Mouse (Mus musculus): ENCODE data around the gene Slc22a8. TPM values are rescaled to one million over a fixed set of nuclear protein-coding genes. Genes with fewer than 3 reads are reported as not detected.
A peak's percentile ranks its signal among the peaks of the same experiment; 100 is the strongest.

Slc22a8 gene
- polyA plus RNA-seq, 1 experiment from 2014 or later: 0.06 TPM

DNA sequence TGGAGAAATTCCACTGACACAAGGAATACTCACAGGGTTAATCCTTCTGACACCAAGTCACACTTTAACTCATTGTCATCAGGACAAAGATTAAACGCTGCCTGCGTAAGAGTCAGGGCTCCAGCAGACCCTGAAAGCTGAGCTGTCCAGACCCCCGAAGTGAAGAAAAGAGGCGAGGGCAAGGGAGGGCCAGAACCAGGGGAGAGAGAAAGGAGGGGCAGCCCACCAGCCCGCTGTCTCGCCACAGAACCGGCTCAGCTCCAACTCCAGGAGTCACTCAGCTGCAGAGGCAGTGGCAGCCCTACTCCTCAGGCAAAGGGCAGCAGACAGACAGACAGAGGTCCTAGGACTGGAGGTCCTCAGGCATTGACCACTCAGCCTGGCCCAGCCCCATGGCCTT is 26.9 kb downstream of the Slc22a8 start, which contains the start of gene Slc22a6:
Gene Slc22a6, plus strand, starts transcription at position 136 of the 400 bp plus-strand sequence.
- 16% methylated on average over 7 of the region's 7 CpGs for WGBS
- Histone ChIP-seq H3K27ac (replicated peaks; ENCODE audit: low read depth, low read length) (no peak within 1 kb of the TSS), H3K4me1 (ENCODE audit: control insufficient read depth, insufficient read depth, low read length) (no peaks in the 10 kb centered on the region), H3K36me3 (replicated peaks; ENCODE audit: control insufficient read depth, insufficient read depth, low read depth, low read length) (no peaks in the 10 kb centered on the region), H3K4me2 (ENCODE audit: low read depth, low read length) (no peak within 1 kb of the TSS), H3K9ac (replicated peaks; ENCODE audit: low read length) (no peak within 1 kb of the TSS), H3K9me3 (replicated peaks; ENCODE audit: control insufficient read depth, low read length) (no peaks in the 10 kb centered on the region), H3K27me3 (ENCODE audit: control insufficient read depth, insufficient read depth, low read length) (no peaks in the 10 kb centered on the region), H3K4me3 (ENCODE audit: low read depth, low read length) (no peak within 1 kb of the TSS)
- ATAC-seq (replicated peaks; ENCODE audit: insufficient number of reproducible peaks, low FRiP score, low TSS enrichment, low read depth) (no peak), DNase-seq (ENCODE audit: low spot score) (no peak)

DNA sequence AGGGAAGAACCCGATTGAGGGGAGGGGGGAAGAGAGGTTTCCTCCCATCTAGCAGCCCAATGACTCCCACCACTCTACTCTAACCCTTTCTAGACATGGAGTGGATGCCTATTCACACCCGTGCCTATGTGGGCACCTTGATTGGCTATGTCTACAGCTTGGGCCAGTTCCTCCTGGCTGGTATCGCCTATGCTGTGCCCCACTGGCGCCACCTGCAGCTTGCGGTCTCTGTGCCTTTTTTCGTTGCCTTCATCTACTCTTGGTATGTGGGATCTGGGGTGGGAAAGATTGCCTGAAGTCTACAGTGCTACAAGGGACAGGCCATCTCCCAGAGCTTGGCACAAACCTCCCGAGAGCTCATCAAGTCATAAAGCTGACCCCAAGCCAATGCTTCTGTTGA is 30.0 kb downstream of the Slc22a8 start:
- Histone ChIP-seq H3K27ac (replicated peaks; ENCODE audit: low read depth, low read length) (no peak overlapping the region), H3K4me3 (ENCODE audit: low read depth, low read length) (no peak overlapping the region), H3K9me3 (replicated peaks; ENCODE audit: control insufficient read depth, low read length) (no peaks in the 10 kb centered on the region), H3K36me3 (replicated peaks; ENCODE audit: control insufficient read depth, insufficient read depth, low read depth, low read length) (no peaks in the 10 kb centered on the region), H3K4me1 (ENCODE audit: control insufficient read depth, insufficient read depth, low read length) (no peaks in the 10 kb centered on the region), H3K4me2 (ENCODE audit: low read depth, low read length) (no peak overlapping the region), H3K27me3 (ENCODE audit: control insufficient read depth, insufficient read depth, low read length) (no peaks in the 10 kb centered on the region), H3K9ac (replicated peaks; ENCODE audit: low read length) (no peak overlapping the region)
- ATAC-seq (replicated peaks; ENCODE audit: insufficient number of reproducible peaks, low FRiP score, low TSS enrichment, low read depth): no peak
- 93% methylated on average over 7 of the region's 7 CpGs for WGBS
- DNase-seq (ENCODE audit: low spot score): no peak

GRCm38 (mm10) chr19:8630249-8630648 is 39.2 kb downstream of the Slc22a8 start:
- Histone ChIP-seq H3K27me3 (ENCODE audit: control insufficient read depth, insufficient read depth, low read length) (no peaks in the 10 kb centered on the region), H3K4me2 (ENCODE audit: low read depth, low read length) (no peak overlapping the region), H3K9me3 (replicated peaks; ENCODE audit: control insufficient read depth, low read length) (no peaks in the 10 kb centered on the region; the same call in 1 of the 2 replicates), H3K9ac (replicated peaks; ENCODE audit: low read length) (no peak overlapping the region), H3K27ac (replicated peaks; ENCODE audit: low read depth, low read length) (no peak overlapping the region), H3K36me3 (replicated peaks; ENCODE audit: control insufficient read depth, insufficient read depth, low read depth, low read length) (no peaks in the 10 kb centered on the region), H3K4me3 (ENCODE audit: low read depth, low read length) (no peak overlapping the region), H3K4me1 (ENCODE audit: control insufficient read depth, insufficient read depth, low read length) (no peaks in the 10 kb centered on the region)
- 42% methylated on average over 2 of the region's 2 CpGs for WGBS
- no peak for ATAC-seq (replicated peaks; ENCODE audit: insufficient number of reproducible peaks, low FRiP score, low TSS enrichment, low read depth)
- peak; percentile 22 for DNase-seq (ENCODE audit: low spot score)

DNA sequence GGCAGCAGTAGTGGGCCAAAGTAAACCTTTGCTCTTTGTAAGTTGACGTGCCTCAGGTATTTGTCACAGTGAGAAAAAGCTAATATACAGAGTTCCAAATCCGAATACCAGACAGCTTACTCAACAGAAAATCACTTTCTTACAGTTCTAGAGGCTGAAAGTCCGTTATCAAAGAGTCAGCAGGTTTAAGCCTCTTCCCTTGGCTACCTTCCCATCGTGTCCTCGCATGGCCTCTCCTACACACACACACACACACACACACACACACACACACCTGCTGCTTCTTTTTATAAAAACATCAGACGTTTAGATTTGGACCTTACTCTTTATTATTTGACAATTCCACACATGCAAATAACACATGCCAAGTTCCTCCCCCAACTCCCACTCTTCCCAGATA is 39.8 kb downstream of the Slc22a8 start:
- 84% methylated on average over 6 of the region's 6 CpGs for WGBS

GRCm38 (mm10) chr19:8632029-8632428 is 41.0 kb downstream of the Slc22a8 start:
- Histone ChIP-seq H3K4me2 (ENCODE audit: low read depth, low read length) (no peak overlapping the region), H3K27me3 (ENCODE audit: control insufficient read depth, insufficient read depth, low read length) (no peaks in the 10 kb centered on the region), H3K9me3 (replicated peaks; ENCODE audit: control insufficient read depth, low read length) (no peaks in the 10 kb centered on the region; the same call in 1 of the 2 replicates), H3K4me1 (ENCODE audit: control insufficient read depth, insufficient read depth, low read length) (no peaks in the 10 kb centered on the region), H3K9ac (replicated peaks; ENCODE audit: low read length) (no peak overlapping the region), H3K27ac (replicated peaks; ENCODE audit: low read depth, low read length) (no peak overlapping the region), H3K4me3 (ENCODE audit: low read depth, low read length) (no peak overlapping the region), H3K36me3 (replicated peaks; ENCODE audit: control insufficient read depth, insufficient read depth, low read depth, low read length) (no peaks in the 10 kb centered on the region)
- DNase-seq (ENCODE audit: low spot score) (no peak), ATAC-seq (replicated peaks; ENCODE audit: insufficient number of reproducible peaks, low FRiP score, low TSS enrichment, low read depth) (no peak)
- WGBS: 89% methylated on average over 1 of the region's 1 CpGs

More for the DNA sequence above, 39.8 kb downstream of the Slc22a8 start:
- H3K27me3 ChIP-seq (ENCODE audit: control insufficient read depth, insufficient read depth, low read length): no peaks in the 10 kb centered on the region
- no peak overlapping the region for H3K4me3 ChIP-seq (ENCODE audit: low read depth, low read length)
- H3K27ac ChIP-seq (replicated peaks; ENCODE audit: low read depth, low read length): no peak overlapping the region
- H3K9me3 ChIP-seq (replicated peaks; ENCODE audit: control insufficient read depth, low read length): no peaks in the 10 kb centered on the region; the same call in 1 of the 2 replicates
- no peak overlapping the region for H3K4me2 ChIP-seq (ENCODE audit: low read depth, low read length)
- H3K9ac ChIP-seq (replicated peaks; ENCODE audit: low read length): no peak overlapping the region
- ATAC-seq (replicated peaks; ENCODE audit: insufficient number of reproducible peaks, low FRiP score, low TSS enrichment, low read depth): no peak
- DNase-seq (ENCODE audit: low spot score): no peak
- H3K4me1 ChIP-seq (ENCODE audit: control insufficient read depth, insufficient read depth, low read length): no peaks in the 10 kb centered on the region
- H3K36me3 ChIP-seq (replicated peaks; ENCODE audit: control insufficient read depth, insufficient read depth, low read depth, low read length): no peaks in the 10 kb centered on the region

DNA sequence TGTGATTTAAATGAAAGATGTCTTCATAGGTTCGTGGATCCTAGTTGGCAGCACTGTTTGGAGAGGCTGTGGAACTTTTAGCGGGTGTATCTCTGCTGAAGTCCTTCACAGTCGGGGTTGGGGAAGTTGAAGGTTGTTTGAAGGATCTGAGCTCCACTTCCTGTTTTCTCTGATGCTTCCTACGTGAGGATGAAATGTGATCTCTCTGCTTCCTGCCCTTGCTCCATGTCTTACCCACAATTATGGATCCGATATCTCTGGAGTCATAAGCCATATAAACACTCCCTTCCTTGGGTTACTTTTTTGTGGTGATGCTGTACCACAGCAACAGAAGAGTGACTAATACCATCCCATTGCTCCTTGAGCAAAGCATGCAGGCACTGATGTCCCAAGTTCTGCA is 51.0 kb downstream of the Slc22a8 start:
- DNase-seq (ENCODE audit: low spot score) (no peak), ATAC-seq (replicated peaks; ENCODE audit: insufficient number of reproducible peaks, low FRiP score, low TSS enrichment, low read depth) (no peak)
- Histone ChIP-seq H3K4me1 (ENCODE audit: control insufficient read depth, insufficient read depth, low read length) (no peaks in the 10 kb centered on the region), H3K4me2 (ENCODE audit: low read depth, low read length) (no peak overlapping the region), H3K27ac (replicated peaks; ENCODE audit: low read depth, low read length) (no peak overlapping the region), H3K4me3 (ENCODE audit: low read depth, low read length) (no peak overlapping the region), H3K36me3 (replicated peaks; ENCODE audit: control insufficient read depth, insufficient read depth, low read depth, low read length) (no peaks in the 10 kb centered on the region), H3K27me3 (ENCODE audit: control insufficient read depth, insufficient read depth, low read length) (no peaks in the 10 kb centered on the region), H3K9ac (replicated peaks; ENCODE audit: low read length) (no peak overlapping the region), H3K9me3 (replicated peaks; ENCODE audit: control insufficient read depth, low read length) (no peaks in the 10 kb centered on the region)
- 48% methylated on average over 5 of the region's 5 CpGs for WGBS

GRCm38 (mm10) chr19:8646393-8646792 is 55.3 kb downstream of the Slc22a8 start:
- ATAC-seq (replicated peaks; ENCODE audit: insufficient number of reproducible peaks, low FRiP score, low TSS enrichment, low read depth) (no peak), DNase-seq (ENCODE audit: low spot score) (no peak)
- Histone ChIP-seq H3K4me2 (ENCODE audit: low read depth, low read length) (no peak overlapping the region), H3K9me3 (replicated peaks; ENCODE audit: control insufficient read depth, low read length) (no peaks in the 10 kb centered on the region), H3K27me3 (ENCODE audit: control insufficient read depth, insufficient read depth, low read length) (no peaks in the 10 kb centered on the region), H3K4me3 (ENCODE audit: low read depth, low read length) (no peak overlapping the region), H3K36me3 (replicated peaks; ENCODE audit: control insufficient read depth, insufficient read depth, low read depth, low read length) (no peaks in the 10 kb centered on the region), H3K9ac (replicated peaks; ENCODE audit: low read length) (no peak overlapping the region), H3K27ac (replicated peaks; ENCODE audit: low read depth, low read length) (no peak overlapping the region), H3K4me1 (ENCODE audit: control insufficient read depth, insufficient read depth, low read length) (no peaks in the 10 kb centered on the region)
- 67% methylated on average over 2 of the region's 2 CpGs for WGBS

DNA sequence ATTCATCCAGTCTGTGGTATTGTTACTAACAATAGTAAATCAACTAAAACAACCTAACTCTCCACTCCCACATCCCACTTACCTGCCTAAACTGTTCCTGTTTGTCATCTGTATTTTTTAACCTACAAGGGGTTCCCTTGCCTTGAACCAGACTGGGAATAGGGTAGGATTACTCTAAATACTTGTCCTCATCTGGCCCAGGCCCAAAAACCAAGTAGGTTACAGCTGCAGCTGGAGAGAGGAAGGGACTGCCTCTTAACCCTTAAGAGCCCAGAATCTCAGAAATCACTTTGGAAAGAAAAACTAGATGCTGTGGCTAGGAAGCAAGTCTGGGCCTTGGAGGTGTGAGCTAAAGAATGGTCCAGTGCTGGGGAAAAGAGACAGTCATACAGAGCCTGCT is 64.8 kb downstream of the Slc22a8 start:
- DNase-seq (ENCODE audit: low spot score): no peak

More for the DNA sequence above, 64.8 kb downstream of the Slc22a8 start:
- Histone ChIP-seq H3K4me2 (ENCODE audit: low read depth, low read length) (no peak overlapping the region), H3K27me3 (ENCODE audit: control insufficient read depth, insufficient read depth, low read length) (no peaks in the 10 kb centered on the region), H3K36me3 (replicated peaks; ENCODE audit: control insufficient read depth, insufficient read depth, low read depth, low read length) (no peaks in the 10 kb centered on the region), H3K9me3 (replicated peaks; ENCODE audit: control insufficient read depth, low read length) (no peaks in the 10 kb centered on the region), H3K4me3 (ENCODE audit: low read depth, low read length) (no peak overlapping the region), H3K4me1 (ENCODE audit: control insufficient read depth, insufficient read depth, low read length) (no peaks in the 10 kb centered on the region), H3K27ac (replicated peaks; ENCODE audit: low read depth, low read length) (no peak overlapping the region), H3K9ac (replicated peaks; ENCODE audit: low read length) (no peak overlapping the region)
- ATAC-seq (replicated peaks; ENCODE audit: insufficient number of reproducible peaks, low FRiP score, low TSS enrichment, low read depth): no peak

Measured in embryonic facial prominence, embryonic 11.5 days (tissue).